Mouse (Mus musculus) brain, embryonic 18.5 days (tissue): ENCODE data around the gene Ankrd66.

Experiments used
- DNase-seq: peaks from one replicate; pipeline ENCODE4 v3.0.0-alpha.2; 2012; ENCODE audit warnings: low read depth, low spot score

Ankrd66 gene

GRCm38 (mm10) chr17:43543539-43543938 lies at the start of gene Ankrd66:
Gene Ankrd66 (minus strand): TSS chr17:43543639.
- no peak for DNase-seq

- DNase-seq: no peak
These were observed 49.2 kb upstream of the Ankrd66 start for GRCm38 (mm10) chr17:43592296-43593291.

DNA sequence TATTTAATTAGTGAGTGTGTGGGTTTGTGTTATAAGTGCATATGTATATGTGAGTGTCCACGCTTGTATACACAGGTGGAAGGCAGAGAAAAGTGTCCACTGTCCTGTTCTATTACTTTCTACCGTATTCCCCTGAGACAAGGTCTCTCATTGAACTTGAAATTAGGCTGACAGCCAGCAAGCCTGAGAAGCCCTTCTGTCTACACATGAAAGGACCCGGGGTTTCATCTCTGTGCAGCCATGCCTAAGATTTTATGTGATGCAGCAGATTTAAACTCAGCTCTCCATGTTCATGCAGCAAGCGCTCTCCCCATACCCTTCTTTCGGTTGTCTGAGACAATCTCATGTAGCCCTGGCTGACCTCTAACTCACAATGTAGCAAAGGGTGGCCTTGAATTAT lies 47.1 kb upstream of the Ankrd66 start:
- no peak for DNase-seq

- DNase-seq: no peak
These were observed 46.3 kb upstream of the Ankrd66 start for GRCm38 (mm10) chr17:43589750-43590149.

- DNase-seq: no peak
These were observed 43.8 kb upstream of the Ankrd66 start for GRCm38 (mm10) chr17:43587278-43587677.

DNA sequence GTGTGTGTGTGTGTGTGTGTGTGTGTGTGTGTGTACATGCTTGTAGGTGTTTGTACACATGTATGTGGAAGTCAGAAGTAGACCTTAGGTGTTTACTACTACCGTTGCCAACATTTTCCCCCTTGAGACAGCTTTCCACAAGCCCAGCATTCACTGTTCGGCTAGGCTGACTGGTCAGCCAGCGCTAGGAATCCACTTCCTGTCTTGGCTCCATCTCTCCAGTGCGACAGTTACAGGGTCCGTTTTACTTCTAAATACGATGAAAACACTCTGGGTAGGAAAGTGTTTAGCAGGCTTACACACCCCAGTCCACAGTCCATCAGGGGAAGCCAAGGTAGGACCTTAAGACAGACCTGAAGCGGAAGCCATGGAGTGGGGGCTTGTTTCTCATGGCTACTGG lies 41.3 kb upstream of the Ankrd66 start:
- no peak for DNase-seq

GRCm38 (mm10) chr17:43581012-43581467 lies 37.6 kb upstream of the Ankrd66 start:
- DNase-seq: no peak

- DNase-seq: no peak
These were observed 37.0 kb upstream of the Ankrd66 start for GRCm38 (mm10) chr17:43580456-43580855.

DNA sequence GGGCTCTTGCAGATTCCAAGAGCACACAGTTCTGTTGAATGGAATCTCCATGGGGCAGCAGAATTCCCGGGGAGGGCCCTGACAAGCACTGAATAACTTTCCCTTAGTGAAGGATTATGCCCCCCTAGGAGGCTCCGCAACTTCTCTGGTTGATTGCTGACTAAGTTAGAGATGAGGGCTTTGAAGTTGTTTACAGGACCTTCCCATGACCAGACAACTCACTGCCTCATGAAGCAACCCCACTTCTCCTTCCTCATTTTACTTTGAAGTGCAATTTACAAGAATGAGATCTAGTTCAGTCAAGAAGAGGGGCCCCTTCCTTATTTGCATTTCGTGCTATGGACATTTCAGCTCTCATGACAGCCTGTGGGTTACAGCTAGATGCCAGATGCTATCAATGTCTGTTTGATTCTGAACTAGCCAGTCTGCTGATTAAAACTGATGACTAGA lies 30.2 kb upstream of the Ankrd66 start:
- no peak for DNase-seq

DNA sequence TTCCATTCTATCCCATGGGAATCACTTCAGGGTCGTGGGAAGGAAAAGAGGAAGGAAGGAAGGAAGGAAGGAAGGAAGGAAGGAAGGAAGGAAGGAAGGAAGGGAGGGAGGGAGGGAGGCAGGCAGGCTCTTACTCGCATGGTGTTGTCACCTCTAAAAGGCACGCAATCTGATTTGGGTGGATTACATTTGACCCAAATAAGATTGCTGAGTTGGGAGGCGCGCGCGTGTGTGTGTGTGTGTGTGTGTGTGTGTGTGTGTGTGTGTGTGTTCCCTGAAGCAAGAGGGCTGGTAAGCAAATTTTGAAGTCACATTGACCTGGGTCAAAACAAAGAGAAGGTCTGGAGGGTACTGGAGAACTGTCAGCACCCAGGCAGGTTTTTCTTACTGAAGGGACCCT lies 25.8 kb upstream of the Ankrd66 start:
- no peak for DNase-seq

DNA sequence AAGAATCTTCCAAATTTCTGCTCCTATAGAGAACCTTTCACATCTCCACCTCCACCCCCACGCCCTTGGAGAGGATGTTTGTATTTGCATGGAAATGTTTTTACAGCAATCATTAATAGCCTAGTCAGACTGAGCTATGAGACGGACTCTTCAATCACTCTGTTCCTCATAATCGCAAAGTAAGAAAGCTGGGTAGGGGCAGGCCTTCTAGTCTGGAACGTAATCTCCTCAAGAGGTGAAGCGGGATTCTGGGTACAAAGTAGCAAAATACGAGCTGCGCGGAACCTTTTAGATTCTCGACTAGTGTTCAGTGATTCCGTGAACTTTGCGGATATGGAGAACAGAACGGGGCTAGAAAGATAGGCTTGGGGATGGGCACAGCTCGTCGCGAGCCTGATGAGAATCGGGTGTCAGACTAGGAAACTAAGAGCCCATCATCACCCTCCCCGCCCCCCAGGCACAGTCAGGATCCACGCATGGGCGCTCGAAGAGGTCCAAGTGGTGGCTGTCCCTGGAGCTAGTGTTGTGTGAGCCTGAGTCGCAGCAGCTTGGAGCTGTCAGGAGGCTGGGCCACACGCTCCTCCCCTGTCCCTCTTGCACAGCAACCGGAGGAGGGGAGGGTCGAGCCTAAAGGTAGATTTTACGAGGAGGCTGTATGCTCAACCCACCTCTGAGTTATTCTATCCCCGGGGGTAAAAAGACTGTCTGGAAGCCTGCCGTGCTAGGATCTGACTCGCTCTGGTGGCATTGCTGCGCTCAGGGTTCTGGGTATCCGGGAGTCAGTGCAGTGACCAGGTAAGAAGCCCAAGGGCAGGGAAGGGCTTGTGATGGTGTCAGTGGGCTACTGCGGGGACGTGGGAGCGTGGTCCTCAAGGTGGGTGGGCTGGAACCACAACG lies 24.8 kb upstream of the Ankrd66 start, which contains the start of gene Pla2g7:
Pla2g7 (plus strand) TSS at position 107 of the 897 bp plus-strand sequence.
- no peak for DNase-seq

GRCm38 (mm10) chr17:43567593-43567991 lies 24.2 kb upstream of the Ankrd66 start:
- no peak for DNase-seq

GRCm38 (mm10) chr17:43563192-43563987 lies 20.0 kb upstream of the Ankrd66 start:
- no peak for DNase-seq

- DNase-seq: no peak
These were observed 15.2 kb upstream of the Ankrd66 start for GRCm38 (mm10) chr17:43558678-43559077.

GRCm38 (mm10) chr17:43557541-43558090 lies 14.2 kb upstream of the Ankrd66 start:
- DNase-seq: peak; percentile 45

DNA sequence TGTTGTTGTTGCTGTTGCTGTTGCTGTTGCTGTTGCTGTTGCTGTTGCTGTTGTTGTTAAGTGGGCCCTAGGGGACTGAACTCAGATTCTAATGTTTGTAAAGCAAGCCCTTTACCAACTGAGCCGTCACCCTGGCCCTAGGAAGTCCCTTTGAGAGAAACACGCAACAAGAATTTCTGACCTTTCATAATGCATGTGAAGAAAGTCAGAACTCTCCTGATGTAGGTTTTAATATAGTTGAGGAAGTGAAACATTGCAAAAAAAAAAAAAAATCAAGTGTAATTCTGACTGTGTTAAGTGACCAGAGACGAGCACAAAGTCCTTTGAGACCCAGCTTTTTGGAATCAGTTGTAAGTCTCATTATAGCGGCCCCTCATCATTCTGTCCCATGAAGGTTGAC lies 13.7 kb upstream of the Ankrd66 start:
- no peak for DNase-seq

GRCm38 (mm10) chr17:43554516-43555403 lies 11.3 kb upstream of the Ankrd66 start:
- DNase-seq: no peak

GRCm38 (mm10) chr17:43551122-43551630 lies 7.7 kb upstream of the Ankrd66 start:
- no peak for DNase-seq

DNA sequence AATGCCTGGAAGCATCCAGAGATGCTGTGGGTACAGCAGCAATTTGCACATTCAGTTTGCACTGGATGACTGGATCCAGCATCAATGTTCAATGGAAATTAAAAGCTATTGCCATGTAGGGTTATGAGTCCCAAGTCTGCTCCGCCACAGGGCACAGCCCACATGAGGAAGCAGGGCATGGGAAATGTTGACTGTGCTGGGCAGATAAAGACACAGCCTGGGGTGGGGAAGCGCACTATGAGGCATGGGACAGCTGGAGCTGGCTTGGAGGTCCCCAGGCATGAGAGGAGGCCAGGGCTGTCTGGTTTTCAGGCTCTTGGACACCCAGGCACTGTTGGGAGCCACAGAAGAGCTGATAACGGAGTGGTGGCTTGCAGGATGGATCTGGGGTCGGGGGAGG lies 601 bp upstream of the Ankrd66 start:
- DNase-seq: no peak

DNA sequence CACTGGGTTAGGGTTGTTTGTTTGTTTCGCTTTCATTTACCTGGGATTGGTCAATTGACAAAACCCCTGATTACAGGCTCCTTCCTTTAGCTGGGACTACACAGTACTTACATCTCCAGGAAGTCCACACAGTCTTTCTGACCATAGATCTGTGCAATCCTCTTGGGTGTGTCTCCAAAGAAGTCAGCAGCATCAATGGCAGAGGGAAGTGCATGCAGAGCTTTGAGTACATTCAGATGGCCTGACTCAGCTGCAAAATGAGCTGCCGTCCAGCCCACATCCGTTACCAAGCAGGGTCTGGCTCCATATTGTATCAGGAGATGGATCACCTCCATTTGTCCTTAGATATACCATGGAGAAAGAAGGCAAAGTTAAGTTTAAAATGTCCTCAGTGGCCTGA lies 4.7 kb downstream of the Ankrd66 start:
- no peak for DNase-seq
